Mouse (Mus musculus) gastrocnemius, postnatal 25 days (tissue): Measurements from ENCODE around the gene Gpalpp1. TPM values are rescaled to one million over a fixed set of nuclear protein-coding genes. Genes with fewer than 3 reads are reported as not detected.

Source experiments
- DNase-seq: peaks from one replicate; pipeline ENCODE4 v3.0.0; 2022
- total RNA-seq, 2 experiments: library from RNA; stranded (reverse); gene quantifications; 1 replicate in 1 of 2; 2 replicates in 1 of 2; pipeline ENCODE4 v1.2.3; 2021

Gene Gpalpp1
- total RNA-seq, 2 experiments from 2014 or later = 5.1 to 5.5 TPM

GRCm38 (mm10) chr14:76099543-76099942 is 11.0 kb downstream of the Gpalpp1 start:
- no peak for DNase-seq

- DNase-seq = no peak
Observed at GRCm38 (mm10) chr14:76097815-76098214, 12.7 kb downstream of the Gpalpp1 start.

- DNase-seq = no peak
Observed at GRCm38 (mm10) chr14:76097244-76097643, 13.3 kb downstream of the Gpalpp1 start.

- DNase-seq = no peak
Observed at GRCm38 (mm10) chr14:76084188-76084587, 26.4 kb downstream of the Gpalpp1 start.

- DNase-seq = no peak
Observed at GRCm38 (mm10) chr14:76082086-76082636, 28.4 kb downstream of the Gpalpp1 start.

- no peak for DNase-seq
Observed at GRCm38 (mm10) chr14:76081451-76081850, 29.1 kb downstream of the Gpalpp1 start.

- DNase-seq = no peak
Observed at GRCm38 (mm10) chr14:76077088-76077491, 33.5 kb downstream of the Gpalpp1 start.

- no peak for DNase-seq
Observed at GRCm38 (mm10) chr14:76076602-76077001, 34.0 kb downstream of the Gpalpp1 start.

- DNase-seq = no peak
Observed at GRCm38 (mm10) chr14:76075721-76076120, 34.8 kb downstream of the Gpalpp1 start.

GRCm38 (mm10) chr14:76074206-76074605 is 36.4 kb downstream of the Gpalpp1 start:
- no peak for DNase-seq

- no peak for DNase-seq
Observed at GRCm38 (mm10) chr14:76072626-76073025, 37.9 kb downstream of the Gpalpp1 start.

- no peak for DNase-seq
Observed at GRCm38 (mm10) chr14:76069296-76069695, 41.3 kb downstream of the Gpalpp1 start.

- no peak for DNase-seq
Observed at GRCm38 (mm10) chr14:76068296-76068695, 42.3 kb downstream of the Gpalpp1 start.

- no peak for DNase-seq
Observed at GRCm38 (mm10) chr14:76067237-76067636, 43.3 kb downstream of the Gpalpp1 start.

GRCm38 (mm10) chr14:76059441-76059840 is 51.1 kb downstream of the Gpalpp1 start:
- DNase-seq = no peak

GRCm38 (mm10) chr14:76053726-76054125 is 56.8 kb downstream of the Gpalpp1 start:
- no peak for DNase-seq

- DNase-seq = no peak
Observed at GRCm38 (mm10) chr14:76051966-76052365, 58.6 kb downstream of the Gpalpp1 start.

- DNase-seq = no peak
Observed at GRCm38 (mm10) chr14:76045767-76046166, 64.8 kb downstream of the Gpalpp1 start.

GRCm38 (mm10) chr14:76044164-76044557 is 66.4 kb downstream of the Gpalpp1 start:
- no peak for DNase-seq

- no peak for DNase-seq
Observed at GRCm38 (mm10) chr14:76043251-76044163, 67.1 kb downstream of the Gpalpp1 start.
